Mouse (Mus musculus): ENCODE data around the gene Bace1. TPM values are rescaled to one million over a fixed set of nuclear protein-coding genes. Genes with fewer than 3 reads are reported as not detected.
A peak's percentile ranks its signal among the peaks of the same experiment; 100 is the strongest.
"Not testable (repeated sequence)": the region's sequence is repeated elsewhere in the genome, so short reads cannot be mapped to it uniquely, and the experiment has no call there.

The Bace1 gene
- polyA plus RNA-seq, 1 experiment: 25.3 TPM

DNA sequence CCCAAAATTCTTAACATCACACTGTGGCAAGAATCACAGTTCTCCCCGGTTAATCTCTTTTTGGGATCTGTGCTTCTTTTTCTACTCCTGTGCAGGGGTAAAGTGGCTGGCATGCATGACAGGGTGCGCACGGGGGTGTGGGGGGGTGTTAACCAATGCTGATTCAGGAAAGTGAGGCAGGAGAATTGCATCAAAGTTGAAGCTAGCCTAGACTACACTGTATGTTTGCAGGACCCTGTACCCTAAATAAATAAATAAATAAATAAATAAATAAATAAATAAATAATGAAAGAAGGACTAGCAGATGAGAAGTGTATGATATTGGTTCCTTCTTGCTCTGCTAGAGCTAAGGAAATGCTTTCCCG is 329 bp upstream of the Bace1 start:
- no peak for DNase-seq (ENCODE audit: low spot score)

DNA sequence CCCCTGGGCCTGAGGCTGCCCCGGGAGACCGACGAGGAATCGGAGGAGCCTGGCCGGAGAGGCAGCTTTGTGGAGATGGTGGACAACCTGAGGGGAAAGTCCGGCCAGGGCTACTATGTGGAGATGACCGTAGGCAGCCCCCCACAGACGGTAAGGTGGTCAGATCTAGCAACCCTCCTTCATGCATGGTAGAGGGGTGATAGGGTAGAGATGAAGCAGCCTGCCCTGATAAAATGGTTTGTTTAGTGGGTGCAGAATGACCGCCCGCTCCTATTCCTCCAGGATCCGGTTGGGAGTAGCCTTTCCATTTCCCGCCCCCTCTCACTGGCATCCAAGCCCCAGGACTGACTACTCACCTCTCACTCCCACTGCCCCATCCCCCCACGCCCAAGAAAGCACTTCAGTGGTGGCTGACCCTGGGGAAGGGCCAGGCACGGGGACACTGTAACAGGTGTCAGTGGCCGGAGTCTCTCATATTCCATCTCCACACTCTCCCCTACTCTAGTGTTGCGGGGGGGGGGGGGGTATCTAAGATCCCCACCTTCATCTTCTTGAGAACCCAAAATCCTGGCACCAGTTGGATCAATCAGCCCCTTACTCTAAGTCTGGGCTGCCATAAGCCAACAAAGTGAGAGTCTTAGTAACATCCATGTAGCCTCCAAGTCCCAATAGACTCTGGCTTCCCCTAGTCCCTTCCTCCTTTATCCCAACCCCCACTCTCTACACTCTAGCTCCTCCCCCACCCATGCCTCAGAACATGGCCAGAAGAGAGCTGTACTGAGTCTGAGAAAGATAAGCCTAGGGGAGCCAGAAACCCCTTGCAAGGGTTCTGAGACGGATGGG is 980 bp downstream of the Bace1 start:
- DNase-seq (ENCODE audit: low spot score): peak; percentile 40

DNA sequence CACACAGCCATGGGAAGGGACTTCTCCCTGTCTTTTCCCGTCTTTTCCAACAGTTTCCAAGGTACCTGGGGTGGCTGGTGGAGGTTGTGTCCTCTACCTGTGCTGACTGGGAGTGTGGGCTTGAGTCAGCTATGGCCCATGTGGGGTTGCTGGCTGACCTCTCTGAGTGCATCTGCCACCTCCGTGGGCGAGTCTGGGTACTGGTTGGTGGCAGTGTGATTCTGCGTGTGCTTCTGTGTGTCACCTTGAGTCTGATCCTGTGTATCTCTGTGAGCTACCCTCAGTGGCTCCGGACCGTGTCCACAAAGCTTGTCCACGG is 1.6 kb downstream of the Bace1 start:
- no peak for DNase-seq (ENCODE audit: low spot score)

DNA sequence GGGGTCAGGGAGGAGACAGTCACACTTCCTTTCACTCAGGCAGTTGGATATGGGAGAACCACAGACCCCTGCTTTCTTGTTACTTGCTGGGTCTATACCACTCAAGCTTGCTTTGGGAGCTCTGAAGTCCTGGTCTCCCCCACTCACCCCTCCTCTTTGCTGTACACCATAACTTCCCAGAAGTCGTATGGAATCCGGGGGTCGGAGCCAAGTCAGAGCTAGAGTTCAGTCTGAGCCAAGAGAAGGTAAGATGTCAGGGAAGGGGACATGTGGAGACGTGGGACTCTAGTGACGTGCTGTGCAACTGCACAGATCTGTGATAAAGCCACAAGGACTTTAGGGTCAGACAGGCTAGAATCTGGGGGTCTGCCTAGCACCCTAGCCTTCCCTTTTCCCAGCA is 2.0 kb downstream of the Bace1 start:
- DNase-seq (ENCODE audit: low spot score): no peak

DNA sequence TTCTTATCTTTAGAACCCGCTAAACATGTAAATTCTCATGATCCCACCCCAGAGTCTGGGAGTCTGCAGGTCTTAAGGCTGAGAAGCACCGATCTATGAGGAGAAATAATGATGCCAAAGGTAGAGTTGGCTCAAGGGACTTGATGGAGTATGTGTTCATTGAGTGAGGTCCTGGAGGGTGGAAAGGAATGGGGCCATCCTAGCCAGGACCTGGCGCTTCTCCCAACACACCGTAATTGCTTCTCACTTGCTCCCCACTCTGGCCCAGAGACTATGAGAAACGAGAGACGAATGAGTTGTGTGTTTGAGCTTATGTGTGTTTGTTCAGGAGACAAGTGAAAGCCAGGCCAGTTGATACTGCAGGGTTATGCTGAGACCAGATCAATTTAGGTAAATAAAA is 3.1 kb downstream of the Bace1 start:
- no peak for DNase-seq (ENCODE audit: low spot score)

- no peak for DNase-seq (ENCODE audit: low spot score)
Observed at GRCm38 (mm10) chr9:45843007-45843406, 4.6 kb downstream of the Bace1 start.

DNA sequence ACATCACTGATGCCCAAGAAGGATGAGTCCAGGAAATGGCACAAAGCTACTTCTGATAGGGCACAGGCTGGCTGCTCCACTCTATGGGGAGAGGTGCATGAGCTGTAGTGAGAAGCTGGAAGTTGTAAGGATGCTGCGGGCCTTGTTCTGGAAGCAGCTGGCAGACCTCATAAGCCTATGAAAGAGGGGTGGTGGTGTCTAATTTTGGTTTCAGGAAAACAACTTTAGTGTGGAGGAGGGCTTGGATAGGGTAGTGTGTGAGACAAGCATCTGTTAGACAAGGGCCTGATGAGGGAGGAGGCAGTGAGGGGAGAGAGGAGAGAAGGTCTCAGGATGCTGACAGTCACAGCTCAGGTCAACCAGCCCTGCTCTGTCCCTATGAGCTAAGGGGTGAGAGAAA is 5.4 kb downstream of the Bace1 start:
- DNase-seq (ENCODE audit: low spot score): no peak

DNA sequence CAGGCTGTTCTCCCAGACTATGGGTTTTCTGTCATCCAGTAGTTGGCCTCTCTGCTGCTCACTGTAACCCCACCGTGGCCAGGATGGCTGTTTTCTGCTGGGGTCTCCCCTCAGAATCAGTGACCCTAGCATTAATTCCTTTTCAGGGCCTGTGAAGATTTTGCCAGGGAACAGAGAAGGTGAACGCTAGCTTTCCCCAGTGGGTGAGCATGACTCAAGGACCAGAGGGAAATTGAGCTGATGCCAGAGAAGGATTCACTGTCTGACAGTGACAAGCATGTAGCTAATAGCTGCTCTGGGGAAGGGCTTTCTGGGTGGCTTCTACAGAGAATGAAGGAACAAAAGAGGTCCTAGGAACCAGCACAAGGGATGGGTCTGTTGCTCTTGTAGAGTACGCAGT is 7.2 kb downstream of the Bace1 start:
- no peak for DNase-seq (ENCODE audit: low spot score)

DNA sequence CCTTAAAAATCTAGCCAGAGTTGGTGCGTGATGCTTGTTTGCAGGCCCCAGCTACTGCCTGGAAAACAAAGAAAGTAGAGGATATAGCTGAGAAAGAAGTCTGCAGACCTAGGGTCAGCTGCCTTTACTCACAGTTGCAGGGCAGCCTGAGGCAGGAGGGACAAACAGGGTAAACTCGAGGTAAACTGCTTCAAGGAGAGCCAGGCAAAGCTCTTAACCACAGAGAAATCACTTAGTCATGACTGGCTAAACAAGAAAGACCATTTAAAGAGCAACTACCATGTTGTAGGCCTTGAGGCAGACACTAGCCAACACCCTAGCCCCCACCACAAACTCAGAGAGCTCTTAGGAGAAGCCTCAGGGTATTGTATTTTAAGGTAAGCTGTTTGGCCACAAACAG is 7.8 kb downstream of the Bace1 start:
- not testable (repeated sequence) for DNase-seq (ENCODE audit: low spot score)

DNA sequence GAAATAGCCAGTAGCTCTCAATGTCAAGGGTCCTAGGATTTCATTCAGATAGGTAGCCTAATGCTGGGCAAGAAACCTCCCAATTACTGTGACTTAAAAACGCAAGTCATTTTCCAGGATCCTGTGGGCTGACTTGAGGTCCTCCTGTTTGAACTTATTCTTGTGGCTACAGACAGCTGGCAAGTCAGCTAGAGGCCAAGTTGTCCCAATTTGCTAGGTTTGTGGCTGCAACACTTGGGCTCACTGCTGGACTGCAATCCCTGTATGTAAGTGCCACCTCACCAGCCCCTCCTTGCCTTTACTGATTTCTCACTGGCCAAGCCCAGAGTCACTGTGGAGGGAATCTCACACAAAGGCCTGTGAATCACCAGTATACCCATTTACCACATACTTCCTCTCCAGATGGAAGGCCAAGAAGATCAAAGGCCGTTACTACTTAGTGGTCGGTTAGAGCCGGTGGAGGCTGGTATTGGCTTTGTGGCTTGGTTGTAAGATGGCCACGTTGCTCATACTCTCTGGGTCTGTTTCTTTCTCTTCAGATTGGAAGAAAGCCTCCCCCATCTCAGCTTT is 8.6 kb downstream of the Bace1 start:
- no peak for DNase-seq (ENCODE audit: low spot score)

DNA sequence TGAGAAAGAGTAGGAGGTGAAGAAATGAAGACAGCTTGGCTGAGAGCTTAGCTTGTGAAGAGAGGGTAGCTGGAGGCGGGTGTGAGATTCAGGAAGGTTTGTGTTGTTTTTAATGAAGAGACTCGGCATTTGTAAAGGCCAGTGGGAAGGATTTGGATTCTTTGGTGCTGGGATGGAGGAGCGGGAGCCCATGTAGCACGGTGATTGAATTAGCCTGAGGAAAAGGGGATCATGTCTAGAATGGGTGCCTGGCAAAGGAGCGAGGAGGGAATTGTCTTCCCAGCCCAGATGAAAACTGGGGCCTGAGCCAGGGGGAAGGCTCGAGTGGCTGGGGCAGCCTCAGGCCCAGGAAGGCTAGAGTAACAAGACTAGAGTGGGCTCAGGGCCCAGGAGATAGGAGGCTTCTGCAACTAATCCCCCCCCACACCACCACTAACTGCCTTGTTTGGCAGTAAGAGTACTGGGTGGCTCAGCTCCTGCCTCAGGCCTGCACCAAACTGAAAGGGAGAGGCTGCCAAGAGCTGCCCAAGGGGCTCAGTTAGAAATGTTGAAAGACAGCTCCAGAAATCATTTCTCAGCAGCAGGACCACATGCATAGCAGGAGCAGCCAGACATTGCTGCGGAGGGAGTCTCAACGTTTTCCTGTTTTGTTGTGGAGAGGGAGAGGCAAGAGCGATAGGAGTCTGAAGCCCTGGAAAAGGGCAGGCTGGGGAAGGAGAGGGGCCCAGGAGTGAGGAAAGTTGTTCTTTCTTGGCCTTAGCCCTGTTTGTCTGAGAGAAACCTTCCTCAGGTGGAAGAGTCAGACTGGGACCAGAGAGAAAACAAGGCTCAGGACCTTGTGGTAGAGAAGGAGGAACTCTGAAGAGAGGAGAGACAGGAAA is 11.4 kb downstream of the Bace1 start:
- no peak for DNase-seq (ENCODE audit: low spot score)

- no peak for DNase-seq (ENCODE audit: low spot score)
Observed at GRCm38 (mm10) chr9:45850528-45851155, 12.3 kb downstream of the Bace1 start.

GRCm38 (mm10) chr9:45851330-45851729 is 12.9 kb downstream of the Bace1 start:
- no peak for DNase-seq (ENCODE audit: low spot score)

- no peak for DNase-seq (ENCODE audit: low spot score)
Observed at GRCm38 (mm10) chr9:45851776-45852175, 13.4 kb downstream of the Bace1 start.

GRCm38 (mm10) chr9:45853695-45854094 is 15.3 kb downstream of the Bace1 start:
- DNase-seq (ENCODE audit: low spot score): no peak

DNA sequence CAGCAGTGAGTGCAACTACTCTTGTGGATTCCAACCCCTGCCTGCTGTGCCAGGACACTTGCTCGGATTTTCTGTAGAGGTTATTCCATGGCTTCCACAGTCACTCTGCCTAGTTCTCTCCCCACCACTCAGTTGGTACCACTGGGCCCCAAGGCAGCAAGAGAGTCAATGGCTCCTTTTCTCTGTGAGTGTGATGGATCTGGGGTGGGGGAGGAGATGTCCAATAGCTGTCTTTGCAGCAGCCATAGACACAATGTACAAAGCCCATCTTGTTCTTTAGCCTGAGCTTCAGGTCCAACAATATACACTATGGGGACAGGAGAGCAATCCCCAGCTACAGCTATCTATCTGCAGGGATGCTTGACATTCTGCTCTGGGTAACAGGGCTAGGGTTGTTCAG is 15.8 kb downstream of the Bace1 start:
- DNase-seq (ENCODE audit: low spot score): no peak

- no peak for DNase-seq (ENCODE audit: low spot score)
Observed at GRCm38 (mm10) chr9:45859364-45859763, 21.0 kb downstream of the Bace1 start.

DNA sequence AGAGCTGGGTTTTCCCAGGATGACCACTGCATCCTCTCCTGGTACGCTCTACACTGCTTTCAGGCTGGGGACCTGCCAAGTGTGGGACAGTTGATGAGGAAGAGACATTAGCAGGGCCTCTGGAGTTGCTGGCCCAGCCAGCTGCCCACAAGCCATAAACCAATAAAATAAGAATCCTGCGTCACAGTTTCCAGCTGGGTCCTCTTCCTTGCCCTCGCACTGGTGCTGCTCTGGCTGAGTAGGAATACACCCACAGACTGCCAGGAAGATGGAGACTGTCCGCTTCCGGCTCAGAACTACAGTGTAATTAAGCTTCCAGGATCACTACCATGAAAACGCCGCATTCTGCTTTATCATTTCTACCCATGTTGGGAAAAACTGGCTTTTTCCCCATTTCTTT is 23.4 kb downstream of the Bace1 start:
- DNase-seq (ENCODE audit: low spot score): no peak

- DNase-seq (ENCODE audit: low spot score): no peak
Observed at GRCm38 (mm10) chr9:45869181-45869580, 30.8 kb downstream of the Bace1 start.

DNA sequence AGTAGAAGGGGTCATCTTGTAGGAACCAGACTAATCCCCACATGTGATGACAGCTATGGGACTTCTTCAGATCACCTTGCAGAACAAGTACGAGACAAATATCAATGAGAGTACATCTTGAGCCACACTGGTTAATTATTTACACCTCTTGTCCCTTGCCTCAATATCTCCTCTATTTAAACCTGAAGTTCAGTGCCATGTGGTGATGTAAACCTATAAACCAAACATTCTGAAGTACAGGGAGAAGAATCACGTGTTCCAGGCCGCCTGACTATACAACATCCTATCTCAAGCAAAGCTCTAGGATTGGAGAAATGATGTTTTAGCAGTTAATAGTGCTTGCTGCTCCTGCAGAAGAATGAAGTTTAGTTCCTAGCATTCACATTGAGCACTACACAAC is 31.9 kb downstream of the Bace1 start:
- no peak for DNase-seq (ENCODE audit: low spot score)

DNA sequence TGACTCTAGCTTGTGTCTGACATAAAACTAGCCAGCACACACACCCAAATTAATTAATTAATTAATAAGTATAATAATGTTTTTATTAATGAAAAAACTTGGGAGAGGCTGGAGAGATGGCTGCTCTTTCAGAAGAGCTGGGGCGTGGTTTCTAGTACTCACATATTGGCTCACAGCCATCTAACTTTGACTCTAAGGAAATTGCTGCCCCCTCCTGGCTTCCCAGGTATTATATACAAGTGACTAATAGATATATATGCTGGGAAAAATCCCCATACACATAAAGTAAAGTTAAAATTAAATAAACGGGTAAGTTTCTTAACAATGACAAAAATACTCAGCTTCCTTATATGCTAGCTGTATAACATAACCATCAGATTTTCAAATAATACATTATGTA is 39.5 kb downstream of the Bace1 start:
- no peak for DNase-seq (ENCODE audit: low spot score)

- no peak for DNase-seq (ENCODE audit: low spot score)
Observed at GRCm38 (mm10) chr9:45893681-45894080, 55.3 kb downstream of the Bace1 start.

Measured in urinary bladder, adult 2 months (tissue).